Mouse (Mus musculus): Measurements from ENCODE around the gene Vrk1. TPM values are rescaled to one million over a fixed set of nuclear protein-coding genes. Genes with fewer than 3 reads are reported as not detected.

Vrk1 gene
- total RNA-seq, 4 experiments from 2014 or later: 15.5 to 21.1 (median 17.4) TPM

GRCm38 (mm10) chr12:105997028-105997786 is 12.8 kb upstream of the Vrk1 start:
- no peak for DNase-seq (ENCODE audit: low spot score in 2 of 2)

GRCm38 (mm10) chr12:106001775-106002174 is 8.3 kb upstream of the Vrk1 start:
- peak in 1 of 2 experiments; percentile 29 for DNase-seq (ENCODE audit: low spot score in 2 of 2)

GRCm38 (mm10) chr12:106004719-106005118 is 5.3 kb upstream of the Vrk1 start:
- no peak for DNase-seq (ENCODE audit: low spot score in 2 of 2)

- DNase-seq (ENCODE audit: low spot score in 2 of 2): no peak
These were observed 3.8 kb upstream of the Vrk1 start for GRCm38 (mm10) chr12:106006218-106006617.

GRCm38 (mm10) chr12:106008348-106009050 is 1.5 kb upstream of the Vrk1 start:
- DNase-seq (ENCODE audit: low spot score in 2 of 2): peak; percentile 75 to 76

- no peak for DNase-seq (ENCODE audit: low spot score in 2 of 2)
These were observed 732 bp upstream of the Vrk1 start for GRCm38 (mm10) chr12:106009122-106009870.

GRCm38 (mm10) chr12:106012161-106012560 is 2.1 kb downstream of the Vrk1 start:
- DNase-seq (ENCODE audit: low spot score in 2 of 2): no peak

GRCm38 (mm10) chr12:106016265-106017012 is 6.4 kb downstream of the Vrk1 start:
- no peak for DNase-seq (ENCODE audit: low spot score in 2 of 2)

GRCm38 (mm10) chr12:106020063-106020462 is 10.0 kb downstream of the Vrk1 start:
- peak; percentile 73 to 85 for DNase-seq (ENCODE audit: low spot score in 2 of 2)

GRCm38 (mm10) chr12:106023652-106024051 is 13.6 kb downstream of the Vrk1 start:
- DNase-seq (ENCODE audit: low spot score in 2 of 2): no peak

GRCm38 (mm10) chr12:106025416-106025815 is 15.4 kb downstream of the Vrk1 start:
- DNase-seq (ENCODE audit: low spot score in 2 of 2): no peak

- no peak for DNase-seq (ENCODE audit: low spot score in 2 of 2)
These were observed 16.5 kb downstream of the Vrk1 start for GRCm38 (mm10) chr12:106026385-106027134.

- DNase-seq (ENCODE audit: low spot score in 2 of 2): no peak
These were observed 17.3 kb downstream of the Vrk1 start for GRCm38 (mm10) chr12:106027372-106027771.

- no peak for DNase-seq (ENCODE audit: low spot score in 2 of 2)
These were observed 19.6 kb downstream of the Vrk1 start for GRCm38 (mm10) chr12:106029582-106029981.

- DNase-seq (ENCODE audit: low spot score in 2 of 2): no peak
These were observed 20.2 kb downstream of the Vrk1 start for GRCm38 (mm10) chr12:106030146-106030745.

- no peak for DNase-seq (ENCODE audit: low spot score in 2 of 2)
These were observed 20.8 kb downstream of the Vrk1 start for GRCm38 (mm10) chr12:106030796-106031195.

GRCm38 (mm10) chr12:106031916-106032315 is 21.9 kb downstream of the Vrk1 start:
- DNase-seq (ENCODE audit: low spot score in 2 of 2): no peak

- no peak for DNase-seq (ENCODE audit: low spot score in 2 of 2)
These were observed 22.3 kb downstream of the Vrk1 start for GRCm38 (mm10) chr12:106032361-106032760.

- no peak for DNase-seq (ENCODE audit: low spot score in 2 of 2)
These were observed 24.2 kb downstream of the Vrk1 start for GRCm38 (mm10) chr12:106034267-106034666.

- DNase-seq (ENCODE audit: low spot score in 2 of 2): no peak
These were observed 24.7 kb downstream of the Vrk1 start for GRCm38 (mm10) chr12:106034761-106035160.

All from layer of hippocampus, adult 8-10 months (tissue).